Mouse (Mus musculus): ENCODE results near the gene B4galnt3. TPM values are rescaled to one million over a fixed set of nuclear protein-coding genes. Genes with fewer than 3 reads are reported as not detected.

B4galnt3 gene
- polyA plus RNA-seq, 1 experiment from 2014 or later = 0.11 TPM

GRCm38 (mm10) chr6:120287279-120287678 is 7.1 kb downstream of the B4galnt3 start:
- H3K4me3 ChIP-seq (ENCODE audit: low read depth, low read length) = no peak overlapping the region
- no peak overlapping the region for H3K4me2 ChIP-seq (ENCODE audit: low read length)
- no peaks in the 10 kb centered on the region for H3K9me3 ChIP-seq (replicated peaks; ENCODE audit: control insufficient read depth, low read length, poor library complexity, severe bottlenecking)
- H3K9ac ChIP-seq (ENCODE audit: low read depth, low read length) = no peak overlapping the region
- H3K4me1 ChIP-seq (ENCODE audit: control insufficient read depth, insufficient read depth, low read length) = no peaks in the 10 kb centered on the region
- no peaks in the 10 kb centered on the region; the same call in 1 of the 2 replicates for H3K27me3 ChIP-seq (ENCODE audit: control insufficient read depth, insufficient read depth, low read depth, low read length)
- ATAC-seq = no peak
- H3K36me3 ChIP-seq (ENCODE audit: control insufficient read depth, insufficient read depth, low read length) = no peaks in the 10 kb centered on the region
- H3K27ac ChIP-seq (ENCODE audit: low read length) = no peak overlapping the region
- 90% methylated on average over 9 of the region's 9 CpGs for WGBS

- ATAC-seq = no peak
- H3K27me3 ChIP-seq (ENCODE audit: control insufficient read depth, insufficient read depth, low read depth, low read length) = no peaks in the 10 kb centered on the region
- H3K4me3 ChIP-seq (ENCODE audit: low read depth, low read length) = no peak overlapping the region
- WGBS = 80% methylated on average over 7 of the region's 7 CpGs
- no peak overlapping the region for H3K27ac ChIP-seq (ENCODE audit: low read length)
- no peaks in the 10 kb centered on the region for H3K9me3 ChIP-seq (replicated peaks; ENCODE audit: control insufficient read depth, low read length, poor library complexity, severe bottlenecking)
- H3K4me2 ChIP-seq (ENCODE audit: low read length) = no peak overlapping the region
- no peaks in the 10 kb centered on the region for H3K36me3 ChIP-seq (ENCODE audit: control insufficient read depth, insufficient read depth, low read length)
- no peak overlapping the region for H3K9ac ChIP-seq (ENCODE audit: low read depth, low read length)
- no peaks in the 10 kb centered on the region for H3K4me1 ChIP-seq (ENCODE audit: control insufficient read depth, insufficient read depth, low read length)
Observed at GRCm38 (mm10) chr6:120276874-120277449, 17.4 kb downstream of the B4galnt3 start.

- H3K4me1 ChIP-seq (ENCODE audit: control insufficient read depth, insufficient read depth, low read length) = no peaks in the 10 kb centered on the region
- H3K9ac ChIP-seq (ENCODE audit: low read depth, low read length) = no peak overlapping the region
- no peaks in the 10 kb centered on the region for H3K9me3 ChIP-seq (replicated peaks; ENCODE audit: control insufficient read depth, low read length, poor library complexity, severe bottlenecking)
- H3K36me3 ChIP-seq (ENCODE audit: control insufficient read depth, insufficient read depth, low read length) = no peaks in the 10 kb centered on the region
- H3K4me2 ChIP-seq (ENCODE audit: low read length) = no peak overlapping the region
- ATAC-seq = no peak
- H3K27me3 ChIP-seq (ENCODE audit: control insufficient read depth, insufficient read depth, low read depth, low read length) = no peaks in the 10 kb centered on the region
- no peak overlapping the region for H3K4me3 ChIP-seq (ENCODE audit: low read depth, low read length)
- H3K27ac ChIP-seq (ENCODE audit: low read length) = no peak overlapping the region
- 78% methylated on average over 6 of the region's 6 CpGs for WGBS
Observed at GRCm38 (mm10) chr6:120275301-120275700, 19.1 kb downstream of the B4galnt3 start.

GRCm38 (mm10) chr6:120274887-120275286 is 19.5 kb downstream of the B4galnt3 start:
- Histone ChIP-seq H3K4me3 (ENCODE audit: low read depth, low read length) (no peak overlapping the region), H3K36me3 (ENCODE audit: control insufficient read depth, insufficient read depth, low read length) (no peaks in the 10 kb centered on the region), H3K27me3 (ENCODE audit: control insufficient read depth, insufficient read depth, low read depth, low read length) (no peaks in the 10 kb centered on the region), H3K4me1 (ENCODE audit: control insufficient read depth, insufficient read depth, low read length) (no peaks in the 10 kb centered on the region), H3K9me3 (replicated peaks; ENCODE audit: control insufficient read depth, low read length, poor library complexity, severe bottlenecking) (no peaks in the 10 kb centered on the region), H3K9ac (ENCODE audit: low read depth, low read length) (no peak overlapping the region), H3K4me2 (ENCODE audit: low read length) (no peak overlapping the region), H3K27ac (ENCODE audit: low read length) (no peak overlapping the region)
- no peak for ATAC-seq
- 54% methylated on average over 4 of the region's 4 CpGs for WGBS

GRCm38 (mm10) chr6:120274181-120274580 is 20.2 kb downstream of the B4galnt3 start:
- H3K36me3 ChIP-seq (ENCODE audit: control insufficient read depth, insufficient read depth, low read length) = no peaks in the 10 kb centered on the region
- ATAC-seq = no peak
- H3K9ac ChIP-seq (ENCODE audit: low read depth, low read length) = no peak overlapping the region
- 87% methylated on average over 8 of the region's 8 CpGs for WGBS
- H3K9me3 ChIP-seq (replicated peaks; ENCODE audit: control insufficient read depth, low read length, poor library complexity, severe bottlenecking) = no peaks in the 10 kb centered on the region
- no peaks in the 10 kb centered on the region for H3K4me1 ChIP-seq (ENCODE audit: control insufficient read depth, insufficient read depth, low read length)
- no peak overlapping the region for H3K4me3 ChIP-seq (ENCODE audit: low read depth, low read length)
- H3K4me2 ChIP-seq (ENCODE audit: low read length) = no peak overlapping the region
- H3K27me3 ChIP-seq (ENCODE audit: control insufficient read depth, insufficient read depth, low read depth, low read length) = no peaks in the 10 kb centered on the region
- no peak overlapping the region for H3K27ac ChIP-seq (ENCODE audit: low read length)

GRCm38 (mm10) chr6:120264151-120264550 is 30.2 kb downstream of the B4galnt3 start:
- H3K4me1 ChIP-seq (ENCODE audit: control insufficient read depth, insufficient read depth, low read length) = no peaks in the 10 kb centered on the region
- no peaks in the 10 kb centered on the region for H3K27me3 ChIP-seq (ENCODE audit: control insufficient read depth, insufficient read depth, low read depth, low read length)
- H3K36me3 ChIP-seq (ENCODE audit: control insufficient read depth, insufficient read depth, low read length) = no peaks in the 10 kb centered on the region
- H3K27ac ChIP-seq (ENCODE audit: low read length) = no peak overlapping the region
- H3K4me3 ChIP-seq (ENCODE audit: low read depth, low read length) = no peak overlapping the region
- H3K9me3 ChIP-seq (replicated peaks; ENCODE audit: control insufficient read depth, low read length, poor library complexity, severe bottlenecking) = no peaks in the 10 kb centered on the region
- WGBS = 76% methylated on average over 6 of the region's 6 CpGs
- no peak for ATAC-seq
- H3K4me2 ChIP-seq (ENCODE audit: low read length) = no peak overlapping the region
- no peak overlapping the region for H3K9ac ChIP-seq (ENCODE audit: low read depth, low read length)

- H3K27ac ChIP-seq (ENCODE audit: low read length) = no peak overlapping the region
- no peak overlapping the region for H3K4me3 ChIP-seq (ENCODE audit: low read depth, low read length)
- no peak overlapping the region for H3K9ac ChIP-seq (ENCODE audit: low read depth, low read length)
- WGBS = 83% methylated on average over 7 of the region's 7 CpGs
- H3K9me3 ChIP-seq (replicated peaks; ENCODE audit: control insufficient read depth, low read length, poor library complexity, severe bottlenecking) = no peaks in the 10 kb centered on the region
- H3K4me2 ChIP-seq (ENCODE audit: low read length) = no peak overlapping the region
- no peaks in the 10 kb centered on the region for H3K4me1 ChIP-seq (ENCODE audit: control insufficient read depth, insufficient read depth, low read length)
- no peaks in the 10 kb centered on the region for H3K27me3 ChIP-seq (ENCODE audit: control insufficient read depth, insufficient read depth, low read depth, low read length)
- no peak for ATAC-seq
- no peaks in the 10 kb centered on the region for H3K36me3 ChIP-seq (ENCODE audit: control insufficient read depth, insufficient read depth, low read length)
Observed at GRCm38 (mm10) chr6:120263608-120264007, 30.8 kb downstream of the B4galnt3 start.

- no peak overlapping the region for H3K27ac ChIP-seq (ENCODE audit: low read length)
- H3K4me2 ChIP-seq (ENCODE audit: low read length) = no peak overlapping the region
- no peaks in the 10 kb centered on the region for H3K9me3 ChIP-seq (replicated peaks; ENCODE audit: control insufficient read depth, low read length, poor library complexity, severe bottlenecking)
- no peak overlapping the region for H3K9ac ChIP-seq (ENCODE audit: low read depth, low read length)
- no peaks in the 10 kb centered on the region for H3K4me1 ChIP-seq (ENCODE audit: control insufficient read depth, insufficient read depth, low read length)
- H3K36me3 ChIP-seq (ENCODE audit: control insufficient read depth, insufficient read depth, low read length) = no peaks in the 10 kb centered on the region
- 55% methylated on average over 12 of the region's 12 CpGs for WGBS
- no peaks in the 10 kb centered on the region for H3K27me3 ChIP-seq (ENCODE audit: control insufficient read depth, insufficient read depth, low read depth, low read length)
- H3K4me3 ChIP-seq (ENCODE audit: low read depth, low read length) = no peak overlapping the region
- no peak for ATAC-seq
Observed at GRCm38 (mm10) chr6:120262886-120263531, 31.4 kb downstream of the B4galnt3 start.

GRCm38 (mm10) chr6:120259481-120259880 is 34.9 kb downstream of the B4galnt3 start:
- Histone ChIP-seq H3K4me3 (ENCODE audit: low read depth, low read length) (no peak overlapping the region), H3K9me3 (replicated peaks; ENCODE audit: control insufficient read depth, low read length, poor library complexity, severe bottlenecking) (no peaks in the 10 kb centered on the region), H3K9ac (ENCODE audit: low read depth, low read length) (no peak overlapping the region), H3K27ac (ENCODE audit: low read length) (no peak overlapping the region), H3K36me3 (ENCODE audit: control insufficient read depth, insufficient read depth, low read length) (no peaks in the 10 kb centered on the region), H3K4me1 (ENCODE audit: control insufficient read depth, insufficient read depth, low read length) (no peaks in the 10 kb centered on the region), H3K27me3 (ENCODE audit: control insufficient read depth, insufficient read depth, low read depth, low read length) (no peaks in the 10 kb centered on the region), H3K4me2 (ENCODE audit: low read length) (no peak overlapping the region)
- WGBS = 29% methylated on average over 9 of the region's 9 CpGs
- no peak for ATAC-seq
